Mouse (Mus musculus) stomach, embryonic 16.5 days (tissue): Measurements from ENCODE around the gene Ttc12. TPM values are rescaled to one million over a fixed set of nuclear protein-coding genes. Genes with fewer than 3 reads are reported as not detected.

Experiments used
- ATAC-seq: fragments of 200-750 bp; cut with Nextera tagmentation; 2 replicates; pipeline ENCODE4 v1.8.0; 2017; ENCODE audit warnings: moderate number of reproducible peaks, moderate TSS enrichment; ENCODE audit not compliant: insufficient read depth, low FRiP score
- H3K27ac ChIP-seq: fragments of 300-500 bp; sonication (generic); 2 replicates; pipeline ENCODE4 v1.5.1; 2014; ENCODE audit warnings: low read length
- H3K27me3 ChIP-seq: fragments of 300-500 bp; sonication (generic); 2 replicates; pipeline ENCODE4 v1.6.1; 2014; ENCODE audit warnings: low read length, control low read depth, mixed read lengths; ENCODE audit not compliant: control insufficient read depth, insufficient read depth
- H3K36me3 ChIP-seq: fragments of 300-500 bp; sonication (generic); 2 replicates; pipeline ENCODE4 v1.6.1; 2014; ENCODE audit warnings: low read length; ENCODE audit not compliant: control insufficient read depth, insufficient read depth
- H3K4me1 ChIP-seq: fragments of 300-500 bp; sonication (generic); 2 replicates; pipeline ENCODE4 v1.6.1; 2014; ENCODE audit warnings: low read length, control low read depth, mixed read lengths; ENCODE audit not compliant: control insufficient read depth, insufficient read depth
- H3K4me2 ChIP-seq: fragments of 300-500 bp; sonication (generic); 2 replicates; pipeline ENCODE4 v1.6.1; 2014; ENCODE audit warnings: low read depth, low read length, mixed read lengths
- H3K4me3 ChIP-seq: fragments of 300-500 bp; sonication (generic); replicated peaks from 2 replicates; pipeline ENCODE4 v1.5.1; 2014; ENCODE audit warnings: mild to moderate bottlenecking, low read length
- H3K9ac ChIP-seq: fragments of 300-500 bp; sonication (generic); 2 replicates; pipeline ENCODE4 v1.6.1; 2014; ENCODE audit warnings: low read length
- H3K9me3 ChIP-seq: fragments of 300-500 bp; sonication (generic); replicated peaks from 2 replicates; pipeline ENCODE4 v1.6.1; 2016; ENCODE audit warnings: low read length, control low read depth; ENCODE audit not compliant: control insufficient read depth
- WGBS: fragments of 180-500 bp; shearing (Covaris S2); extraction: QIAGEN DNeasy Blood & Tissue Kit; methylation state at CpG from one replicate; pipeline ENCODE4 v1.1.7; 2014; 5-methylcytosine and 5-hydroxymethylcytosine counted together
- polyA plus RNA-seq: library from polyadenylated mRNA; unstranded; fragments of >200 nt; fragmentation: Nextera tagmentation; extraction: Ambion mirVana; gene quantifications from 2 replicates; pipeline ENCODE4 v1.2.1, GENCODE M21; 2015

Gene Ttc12
- polyA plus RNA-seq: 1.4 TPM in 2 replicates

- WGBS: under 1% methylated on average over 18 of the region's 18 CpGs
- no peaks in the 10 kb centered on the region for H3K9me3 ChIP-seq
- peak within 1 kb of the TSS; percentile 61 for H3K4me2 ChIP-seq
- H3K27ac ChIP-seq: no peak within 1 kb of the TSS
- peak within 1 kb of the TSS; percentile 62 for H3K4me3 ChIP-seq
- H3K36me3 ChIP-seq: no peaks in the 10 kb centered on the region
- ATAC-seq: peak; percentile 89
- H3K27me3 ChIP-seq: no peaks in the 10 kb centered on the region
- H3K4me1 ChIP-seq: 0 out of 2 replicates have a peak, but pooled peaks cover 8% of the 10 kb centered on the region
- H3K9ac ChIP-seq: peak within 1 kb of the TSS; percentile 66
Observed at GRCm38 (mm10) chr9:49485892-49486311, at the start of gene Ttc12. Ttc12 (minus strand) TSS chr9:49486225.

- Histone ChIP-seq H3K27me3 (no peaks in the 10 kb centered on the region), H3K4me3 (no peak overlapping the region), H3K36me3 (no peaks in the 10 kb centered on the region), H3K4me1 (peaks cover 5% of the 10 kb centered on the region; the same call in 1 of the 2 replicates), H3K9ac (no peak overlapping the region), H3K9me3 (no peaks in the 10 kb centered on the region), H3K27ac (no peak overlapping the region), H3K4me2 (no peak overlapping the region)
- WGBS: 38% methylated on average over 4 of the region's 4 CpGs
- no peak for ATAC-seq
Observed at GRCm38 (mm10) chr9:49534958-49535357, 48.9 kb upstream of the Ttc12 start.

- H3K4me3 ChIP-seq: no peak overlapping the region
- no peaks in the 10 kb centered on the region for H3K9me3 ChIP-seq
- H3K4me2 ChIP-seq: no peak overlapping the region
- H3K9ac ChIP-seq: no peak overlapping the region
- H3K36me3 ChIP-seq: no peaks in the 10 kb centered on the region
- no peaks in the 10 kb centered on the region for H3K27me3 ChIP-seq
- ATAC-seq: no peak
- H3K4me1 ChIP-seq: peaks cover 5% of the 10 kb centered on the region; the same call in 1 of the 2 replicates
- no peak overlapping the region for H3K27ac ChIP-seq
- 44% methylated on average over 7 of the region's 8 CpGs for WGBS
Observed at GRCm38 (mm10) chr9:49533912-49534491, 48.0 kb upstream of the Ttc12 start.

- Histone ChIP-seq H3K4me3 (no peak overlapping the region), H3K9me3 (no peaks in the 10 kb centered on the region), H3K27me3 (no peaks in the 10 kb centered on the region), H3K27ac (no peak overlapping the region), H3K36me3 (no peaks in the 10 kb centered on the region), H3K9ac (no peak overlapping the region), H3K4me2 (no peak overlapping the region), H3K4me1 (peaks cover 5% of the 10 kb centered on the region; the same call in 1 of the 2 replicates)
- no peak for ATAC-seq
- 56% methylated on average over 7 of the region's 7 CpGs for WGBS
Observed at GRCm38 (mm10) chr9:49533455-49533854, 47.4 kb upstream of the Ttc12 start.

- 88% methylated on average over 6 of the region's 6 CpGs for WGBS
- Histone ChIP-seq H3K36me3 (no peaks in the 10 kb centered on the region), H3K4me2 (no peak overlapping the region), H3K4me1 (peaks cover 5% of the 10 kb centered on the region; the same call in 1 of the 2 replicates), H3K9ac (no peak overlapping the region), H3K9me3 (no peaks in the 10 kb centered on the region), H3K27me3 (no peaks in the 10 kb centered on the region), H3K27ac (no peak overlapping the region), H3K4me3 (no peak overlapping the region)
- no peak for ATAC-seq
Observed at GRCm38 (mm10) chr9:49531833-49532232, 45.8 kb upstream of the Ttc12 start.

GRCm38 (mm10) chr9:49531257-49531656, 45.2 kb upstream of the Ttc12 start:
- no peak for ATAC-seq
- Histone ChIP-seq H3K4me3 (no peak overlapping the region), H3K36me3 (no peaks in the 10 kb centered on the region), H3K9me3 (no peaks in the 10 kb centered on the region), H3K27ac (no peak overlapping the region), H3K27me3 (no peaks in the 10 kb centered on the region), H3K9ac (no peak overlapping the region), H3K4me1 (peaks cover 4% of the 10 kb centered on the region; the same call in 1 of the 2 replicates), H3K4me2 (no peak overlapping the region)
- WGBS: 54% methylated on average over 7 of the region's 7 CpGs

GRCm38 (mm10) chr9:49530739-49531138, 44.7 kb upstream of the Ttc12 start:
- no peak for ATAC-seq
- Histone ChIP-seq H3K4me3 (no peak overlapping the region), H3K36me3 (no peaks in the 10 kb centered on the region), H3K9me3 (no peaks in the 10 kb centered on the region), H3K4me2 (no peak overlapping the region), H3K27ac (no peak overlapping the region), H3K9ac (no peak overlapping the region), H3K4me1 (no peaks in the 10 kb centered on the region), H3K27me3 (no peaks in the 10 kb centered on the region)
- 59% methylated on average over 4 of the region's 4 CpGs for WGBS

GRCm38 (mm10) chr9:49529366-49529959, 43.4 kb upstream of the Ttc12 start:
- Histone ChIP-seq H3K4me2 (no peak overlapping the region), H3K27me3 (no peaks in the 10 kb centered on the region), H3K9me3 (no peaks in the 10 kb centered on the region), H3K36me3 (no peaks in the 10 kb centered on the region), H3K9ac (no peak overlapping the region), H3K4me1 (no peaks in the 10 kb centered on the region), H3K4me3 (no peak overlapping the region), H3K27ac (no peak overlapping the region)
- 70% methylated on average over 8 of the region's 8 CpGs for WGBS
- ATAC-seq: no peak

GRCm38 (mm10) chr9:49528943-49529342, 42.9 kb upstream of the Ttc12 start:
- no peaks in the 10 kb centered on the region for H3K27me3 ChIP-seq
- H3K4me2 ChIP-seq: no peak overlapping the region
- no peak overlapping the region for H3K9ac ChIP-seq
- H3K36me3 ChIP-seq: no peaks in the 10 kb centered on the region
- H3K9me3 ChIP-seq: no peaks in the 10 kb centered on the region
- H3K4me3 ChIP-seq: no peak overlapping the region
- WGBS: 61% methylated on average over 10 of the region's 10 CpGs
- no peaks in the 10 kb centered on the region for H3K4me1 ChIP-seq
- H3K27ac ChIP-seq: no peak overlapping the region
- no peak for ATAC-seq
